Mouse (Mus musculus): Measurements from ENCODE around the gene Ier2. TPM values are rescaled to one million over a fixed set of nuclear protein-coding genes. Genes with fewer than 3 reads are reported as not detected.

The Ier2 gene
- polyA plus RNA-seq, 1 experiment from 2014 or later, result 35.4 TPM

DNA sequence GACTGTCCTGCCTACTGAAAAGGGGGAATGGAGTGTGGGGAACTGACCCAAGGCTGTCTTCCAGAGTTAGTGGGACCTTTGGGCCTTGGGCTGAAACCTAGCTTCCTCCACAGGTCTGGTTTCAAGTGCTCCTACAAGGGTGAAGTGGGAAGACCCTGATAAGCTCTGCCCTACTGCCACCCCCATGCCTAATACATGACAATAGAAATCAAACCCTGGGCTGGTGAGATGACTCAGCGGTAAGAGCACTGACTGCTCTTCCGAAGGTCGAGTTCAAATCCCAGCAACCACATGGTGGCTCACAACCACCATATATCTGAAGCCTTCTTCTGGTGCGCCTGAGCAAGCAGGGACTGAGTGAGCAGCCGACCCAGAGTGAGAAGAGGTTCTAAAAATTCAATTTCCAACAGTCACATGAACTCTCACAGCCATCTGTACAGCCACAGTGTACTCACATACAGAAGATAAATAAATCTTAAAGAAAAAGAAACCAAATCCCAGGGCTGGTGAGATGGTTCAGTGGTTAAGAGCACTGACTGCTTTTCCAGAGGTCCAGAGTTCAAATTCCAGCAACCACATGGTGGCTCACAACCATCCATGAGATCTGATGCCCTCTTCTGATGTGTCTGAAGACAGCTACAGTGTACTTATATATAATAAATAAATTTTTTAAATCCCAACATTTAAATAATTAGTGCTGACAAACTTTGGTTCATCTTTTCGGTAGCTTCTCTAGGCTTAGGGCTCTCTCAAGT is 6.3 kb upstream of the Ier2 start:
- Histone ChIP-seq H3K9me3 (replicated peaks) (no peaks in the 10 kb centered on the region), H3K4me1 (peaks cover 10% of the 10 kb centered on the region), H3K4me2 (no peak overlapping the region), H3K9ac (no peak overlapping the region), H3K4me3 (no peak overlapping the region), H3K27me3 (no peaks in the 10 kb centered on the region), H3K36me3 (ENCODE audit: poor library complexity, severe bottlenecking) (peaks cover 55% of the 10 kb centered on the region), H3K27ac (no peak overlapping the region)
- ATAC-seq, result no peak
- WGBS, result 83% methylated on average over 6 of the region's 6 CpGs

DNA sequence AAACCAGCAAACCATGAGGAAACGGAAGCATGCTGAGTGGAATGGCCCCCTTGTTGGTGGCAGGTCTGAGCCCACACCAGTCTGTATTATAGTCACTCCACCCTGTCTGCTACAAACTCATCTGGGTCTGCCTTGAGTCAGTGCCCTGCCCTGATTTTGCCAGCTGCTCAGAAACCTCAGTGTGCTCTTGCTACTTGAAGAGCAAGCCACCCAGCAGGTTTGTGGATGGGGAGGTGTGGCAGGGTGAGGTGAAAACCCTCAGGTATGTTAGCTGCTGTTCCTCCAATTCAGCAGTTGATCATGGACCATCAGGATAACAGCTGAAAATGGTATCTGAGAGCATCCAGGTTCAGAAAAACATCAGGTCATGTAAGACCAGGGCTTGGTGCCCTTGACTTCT is 5.4 kb upstream of the Ier2 start:
- H3K4me1 ChIP-seq, result peaks cover 15% of the 10 kb centered on the region
- WGBS, result 82% methylated on average over 1 of the region's 1 CpGs
- H3K9ac ChIP-seq, result no peak overlapping the region
- no peak overlapping the region for H3K4me2 ChIP-seq
- no peak for ATAC-seq
- no peak overlapping the region for H3K4me3 ChIP-seq
- H3K27ac ChIP-seq, result no peak overlapping the region
- H3K9me3 ChIP-seq (replicated peaks), result no peaks in the 10 kb centered on the region
- H3K36me3 ChIP-seq (ENCODE audit: poor library complexity, severe bottlenecking), result peaks cover 47% of the 10 kb centered on the region
- H3K27me3 ChIP-seq, result no peaks in the 10 kb centered on the region

DNA sequence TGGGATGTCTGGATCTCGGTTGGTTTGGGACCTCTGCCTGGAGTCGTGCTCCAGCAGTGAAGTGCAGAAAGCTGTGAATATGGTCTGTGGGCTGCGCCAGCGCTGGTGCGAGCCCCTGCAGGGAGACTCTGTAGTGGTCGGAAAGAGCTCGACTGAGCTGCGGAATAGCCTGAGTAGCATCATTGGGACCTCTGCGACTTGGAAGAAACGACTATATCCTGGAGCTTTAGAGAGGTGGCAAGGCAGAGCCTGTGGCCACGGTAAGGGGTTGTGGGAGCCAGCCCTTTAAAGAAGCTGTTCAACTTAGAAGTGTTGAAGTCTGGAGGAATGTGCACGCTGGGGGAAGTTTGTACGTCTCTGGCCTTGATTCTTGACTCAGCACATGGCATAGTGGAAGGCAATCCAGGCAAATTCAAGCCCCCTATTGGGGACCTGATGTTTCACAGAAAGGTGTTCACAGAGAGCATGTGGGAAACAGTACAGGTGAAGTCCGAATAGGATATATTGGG is 2.8 kb upstream of the Ier2 start:
- Histone ChIP-seq H3K36me3 (ENCODE audit: poor library complexity, severe bottlenecking) (peaks cover 21% of the 10 kb centered on the region), H3K4me1 (peaks cover 37% of the 10 kb centered on the region), H3K4me3 (peak overlapping the region; percentile 79), H3K27me3 (no peaks in the 10 kb centered on the region), H3K4me2 (peak overlapping the region; percentile 92), H3K27ac (peak overlapping the region; percentile 91), H3K9me3 (replicated peaks) (no peaks in the 10 kb centered on the region), H3K9ac (peak overlapping the region; percentile 84)
- ATAC-seq, result peak; percentile 5
- 2% methylated on average over 14 of the region's 14 CpGs for WGBS

DNA sequence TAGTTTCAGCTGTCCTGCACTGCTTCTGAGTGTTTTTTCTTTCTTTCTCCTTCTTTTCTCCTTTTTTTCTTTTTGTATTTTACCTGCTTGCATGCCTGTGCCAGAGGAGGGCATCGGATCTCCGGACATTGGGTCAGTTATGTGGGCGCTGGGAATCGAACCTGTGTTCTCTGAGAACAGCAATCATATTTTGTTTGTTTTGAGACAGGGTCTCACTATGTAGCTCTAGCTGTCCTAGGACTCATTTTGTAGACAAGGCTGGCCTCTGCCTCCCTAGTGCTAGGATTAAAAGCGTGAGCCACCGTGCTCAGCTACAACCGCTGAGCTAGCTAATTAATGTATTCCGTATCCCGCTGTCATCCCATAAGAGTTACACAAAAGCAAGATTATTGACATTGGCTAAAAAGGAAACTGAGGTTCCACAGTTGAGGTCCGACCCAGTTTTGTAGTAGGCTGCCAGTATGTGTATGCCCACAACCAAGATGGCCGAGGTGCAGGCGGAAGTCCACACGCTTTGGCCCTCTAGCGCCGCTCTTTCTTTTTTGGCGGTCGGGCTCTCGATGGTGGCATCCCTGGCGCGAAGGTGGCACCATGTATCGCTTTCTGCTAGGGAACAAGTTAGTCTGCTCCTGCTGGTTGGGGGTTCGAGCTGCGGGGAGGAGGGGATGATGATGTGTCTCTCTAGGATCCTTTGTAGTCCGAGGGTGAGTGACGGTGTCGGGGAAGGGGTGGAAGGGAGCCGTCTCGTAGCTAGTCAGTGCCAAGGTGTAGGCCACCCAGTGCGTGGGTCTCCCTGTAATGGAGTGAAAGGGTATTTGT is 2.1 kb upstream of the Ier2 start:
- Histone ChIP-seq H3K4me1 (peaks cover 44% of the 10 kb centered on the region), H3K27ac (peak overlapping the region; percentile 91), H3K4me2 (peak overlapping the region; percentile 92), H3K9ac (peak overlapping the region; percentile 84), H3K9me3 (replicated peaks) (no peaks in the 10 kb centered on the region), H3K36me3 (ENCODE audit: poor library complexity, severe bottlenecking) (peaks cover 14% of the 10 kb centered on the region), H3K27me3 (no peaks in the 10 kb centered on the region), H3K4me3 (peak overlapping the region; percentile 79)
- peak; percentile 60 for ATAC-seq
- WGBS, result under 1% methylated on average over 29 of the region's 29 CpGs

DNA sequence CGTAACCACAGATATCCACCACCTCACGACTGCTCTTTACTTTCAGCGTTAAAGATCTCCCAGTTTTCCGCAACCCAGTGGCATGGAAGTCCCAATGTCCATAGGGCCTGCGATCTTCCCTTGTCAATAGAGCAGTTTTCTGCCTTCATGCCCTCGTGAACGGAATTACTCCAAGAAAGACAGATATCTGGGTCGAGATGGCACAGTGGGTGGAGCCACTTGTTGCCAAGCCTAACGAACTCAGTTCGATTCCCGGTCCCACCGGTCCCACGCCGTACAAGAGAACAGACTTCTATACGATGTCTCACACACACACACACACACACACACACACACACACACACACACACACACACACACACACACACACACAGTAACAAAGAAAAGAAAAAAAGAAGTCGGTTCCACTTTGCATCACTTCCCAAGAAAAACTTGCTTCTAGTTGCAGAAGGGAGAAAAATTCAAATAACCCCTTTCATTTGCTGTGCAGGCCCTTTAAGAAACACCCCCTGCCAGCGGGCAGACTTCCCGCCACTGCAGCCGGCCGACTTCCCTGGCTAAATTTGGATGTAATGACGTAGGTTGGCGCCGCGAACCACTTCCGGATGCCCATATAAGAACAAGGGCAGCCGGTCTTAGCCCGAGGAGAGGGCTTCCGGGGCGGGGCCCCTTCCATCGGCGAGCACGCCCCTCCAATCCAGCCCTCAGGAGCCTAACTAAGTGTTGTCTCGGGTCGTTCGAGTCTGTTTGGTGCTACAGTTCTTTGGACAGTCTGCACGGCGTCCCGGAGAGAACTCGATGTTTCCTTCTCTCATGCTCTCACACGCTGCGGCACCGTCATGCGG is 1.1 kb upstream of the Ier2 start:
- Histone ChIP-seq H3K4me1 (peaks cover 46% of the 10 kb centered on the region), H3K27me3 (no peaks in the 10 kb centered on the region), H3K36me3 (ENCODE audit: poor library complexity, severe bottlenecking) (peaks cover 10% of the 10 kb centered on the region), H3K27ac (peak overlapping the region; percentile 91), H3K9me3 (replicated peaks) (no peaks in the 10 kb centered on the region), H3K4me2 (peak overlapping the region; percentile 92), H3K9ac (peak overlapping the region; percentile 84), H3K4me3 (peak overlapping the region; percentile 79)
- 3% methylated on average over 43 of the region's 43 CpGs for WGBS
- peak; percentile 87 for ATAC-seq

DNA sequence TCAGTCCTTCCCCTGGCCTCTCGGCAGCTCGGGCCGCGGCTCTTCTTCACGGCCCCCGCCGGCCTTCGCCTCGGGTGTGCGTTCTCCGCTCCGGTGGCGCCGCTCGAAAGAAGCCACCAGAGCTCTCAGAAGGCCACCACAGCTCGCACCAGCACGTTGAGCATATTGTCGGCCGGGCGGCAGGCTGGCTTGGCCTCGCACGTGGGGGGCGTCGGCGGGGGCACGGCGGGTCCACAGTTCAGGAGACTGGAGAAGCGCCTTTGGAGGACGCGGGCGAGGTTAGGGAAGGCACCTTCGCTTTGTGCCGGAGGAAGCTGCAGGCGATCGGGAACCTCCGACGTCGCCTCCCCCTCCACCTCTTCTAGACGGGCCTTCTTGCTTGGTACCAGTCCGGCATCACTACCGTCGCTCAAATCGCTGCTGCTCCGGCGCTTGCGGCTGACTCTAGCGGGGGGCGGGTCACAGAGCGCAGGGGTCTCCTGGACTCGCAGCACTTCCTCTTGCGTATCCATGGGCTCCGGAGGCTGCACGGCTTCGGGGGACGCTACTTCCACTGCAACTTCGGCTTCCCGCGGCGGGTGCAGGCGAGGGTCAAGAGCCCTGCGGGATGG is 586 bp downstream of the Ier2 start:
- Histone ChIP-seq H3K27ac (peak overlapping the region; percentile 81), H3K9ac (peak overlapping the region; percentile 90), H3K36me3 (ENCODE audit: poor library complexity, severe bottlenecking) (no peaks in the 10 kb centered on the region), H3K27me3 (no peaks in the 10 kb centered on the region), H3K9me3 (replicated peaks) (no peaks in the 10 kb centered on the region), H3K4me3 (peak overlapping the region; percentile 79), H3K4me2 (peak overlapping the region; percentile 92), H3K4me1 (peaks cover 47% of the 10 kb centered on the region)
- peak; percentile 7; the same call in 1 of the 2 replicates for ATAC-seq
- WGBS, result under 1% methylated on average over 58 of the region's 61 CpGs

DNA sequence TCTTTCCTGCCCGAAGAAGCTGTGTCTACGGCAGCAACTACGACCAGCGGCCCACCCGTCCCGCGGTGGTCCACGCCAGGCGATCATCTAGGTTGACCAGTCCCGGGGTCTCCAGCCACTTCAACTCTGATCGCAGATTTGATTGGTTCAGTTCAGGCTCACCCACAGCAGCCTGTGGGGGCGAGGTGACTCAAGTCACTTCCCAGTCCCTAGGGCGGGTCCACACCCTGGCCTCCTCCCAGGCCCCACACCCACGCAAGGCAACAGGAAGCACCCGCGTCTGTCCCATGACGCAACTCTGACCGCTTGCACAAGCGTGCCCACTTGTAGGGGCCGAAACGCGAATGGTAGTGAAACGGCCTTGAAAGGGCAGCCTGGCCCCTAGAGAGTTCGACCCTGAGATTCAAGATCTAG is 1.2 kb downstream of the Ier2 start:
- under 1% methylated on average over 24 of the region's 24 CpGs for whole genome bisulfite sequencing
- Histone ChIP-seq H3K4me1 (peaks cover 53% of the 10 kb centered on the region), H3K9me3 (replicated peaks) (no peaks in the 10 kb centered on the region), H3K4me3 (peak overlapping the region; percentile 79), H3K9ac (peak overlapping the region; percentile 90), H3K4me2 (peak overlapping the region; percentile 92), H3K36me3 (ENCODE audit: poor library complexity, severe bottlenecking) (no peaks in the 10 kb centered on the region), H3K27me3 (no peaks in the 10 kb centered on the region), H3K27ac (peak overlapping the region; percentile 81; the same call in 1 of the 2 replicates)
- ATAC-seq, result no peak

DNA sequence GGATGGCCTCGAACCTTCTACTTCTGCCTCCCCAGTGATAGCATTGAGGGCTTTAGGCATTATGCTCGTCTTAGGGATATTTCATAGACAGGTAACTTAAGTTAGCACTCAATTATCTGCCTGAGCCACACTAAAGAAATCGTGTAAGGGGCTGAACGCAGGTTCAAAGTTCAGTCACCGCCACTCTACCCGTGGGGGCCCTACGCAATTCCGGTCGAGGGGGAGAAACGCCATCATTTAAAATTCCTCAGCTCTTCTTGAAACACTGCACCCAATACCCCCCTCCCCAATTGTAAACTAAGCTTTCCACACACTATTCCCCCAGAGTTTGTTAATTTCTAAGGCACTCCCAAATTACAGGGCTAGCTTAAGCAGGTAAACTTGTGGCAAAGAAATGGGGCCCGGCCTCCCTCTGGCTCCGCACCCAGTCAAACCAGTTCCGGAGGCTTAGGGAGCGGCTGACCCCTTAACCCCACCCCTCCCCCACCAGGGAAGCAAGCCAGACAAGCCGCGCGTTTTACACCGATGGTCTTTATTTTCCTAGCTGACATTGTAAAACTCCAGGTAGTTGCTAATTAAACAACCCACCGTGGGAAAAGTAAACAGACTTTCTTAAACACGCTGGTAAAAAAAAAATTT is 1.7 kb downstream of the Ier2 start:
- H3K27ac ChIP-seq, result peak overlapping the region; percentile 48; the same call in 1 of the 2 replicates
- peaks cover 55% of the 10 kb centered on the region for H3K4me1 ChIP-seq
- peak overlapping the region; percentile 92 for H3K4me2 ChIP-seq
- H3K4me3 ChIP-seq, result peak overlapping the region; percentile 79
- no peaks in the 10 kb centered on the region for H3K36me3 ChIP-seq (ENCODE audit: poor library complexity, severe bottlenecking)
- 2% methylated on average over 20 of the region's 20 CpGs for WGBS
- no peaks in the 10 kb centered on the region for H3K27me3 ChIP-seq
- no peaks in the 10 kb centered on the region for H3K9me3 ChIP-seq (replicated peaks)
- H3K9ac ChIP-seq, result peak overlapping the region; percentile 90
- no peak for ATAC-seq

DNA sequence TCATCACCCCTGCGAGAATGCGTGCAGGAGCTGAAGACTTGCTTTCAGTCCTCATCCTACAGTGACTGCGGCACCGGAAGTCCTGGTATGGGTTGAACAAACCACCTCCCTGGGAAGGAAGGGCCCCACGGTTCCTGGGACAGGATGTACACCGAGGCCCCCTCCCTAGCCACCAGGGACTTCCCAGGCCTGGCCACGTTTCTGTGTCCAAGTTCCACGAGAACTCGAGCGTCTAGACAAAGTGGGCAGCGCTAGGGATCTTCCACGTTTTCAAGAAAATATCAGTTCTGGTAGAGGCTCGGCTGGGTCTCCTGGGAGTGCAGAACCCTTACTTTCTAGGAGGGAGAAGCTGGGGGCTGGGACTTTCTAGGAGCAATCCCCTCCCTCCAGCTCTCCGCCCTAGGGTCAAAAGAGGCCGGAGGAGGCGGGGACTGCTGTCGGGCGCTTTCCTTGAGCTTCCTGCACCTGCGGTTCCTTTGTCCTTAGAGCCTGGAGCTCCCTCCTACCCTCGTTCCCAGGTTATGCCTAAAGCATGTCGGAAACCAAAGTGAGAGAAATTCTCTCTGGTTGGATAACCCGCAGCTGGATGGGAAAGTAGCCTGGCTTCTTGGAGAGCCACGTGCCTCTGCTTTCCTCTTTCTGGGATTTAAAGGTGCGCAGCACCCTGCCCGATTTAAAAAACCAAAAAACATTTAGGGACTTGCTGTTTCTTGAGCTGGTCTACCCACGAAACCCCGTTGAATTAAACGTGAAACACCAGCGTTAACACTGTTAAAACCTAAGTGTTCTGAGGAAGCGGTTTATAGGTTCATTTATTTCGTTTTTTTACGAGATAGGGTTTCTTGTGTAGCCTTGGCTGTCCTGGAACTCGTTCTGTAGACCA is 2.5 kb downstream of the Ier2 start:
- Histone ChIP-seq H3K9ac (peak overlapping the region; percentile 90), H3K4me1 (peaks cover 56% of the 10 kb centered on the region), H3K27me3 (no peaks in the 10 kb centered on the region), H3K9me3 (replicated peaks) (no peaks in the 10 kb centered on the region), H3K4me3 (peak overlapping the region; percentile 79), H3K27ac (peak overlapping the region; percentile 48), H3K36me3 (ENCODE audit: poor library complexity, severe bottlenecking) (no peaks in the 10 kb centered on the region), H3K4me2 (peak overlapping the region; percentile 92)
- WGBS, result 2% methylated on average over 33 of the region's 33 CpGs
- ATAC-seq, result no peak

DNA sequence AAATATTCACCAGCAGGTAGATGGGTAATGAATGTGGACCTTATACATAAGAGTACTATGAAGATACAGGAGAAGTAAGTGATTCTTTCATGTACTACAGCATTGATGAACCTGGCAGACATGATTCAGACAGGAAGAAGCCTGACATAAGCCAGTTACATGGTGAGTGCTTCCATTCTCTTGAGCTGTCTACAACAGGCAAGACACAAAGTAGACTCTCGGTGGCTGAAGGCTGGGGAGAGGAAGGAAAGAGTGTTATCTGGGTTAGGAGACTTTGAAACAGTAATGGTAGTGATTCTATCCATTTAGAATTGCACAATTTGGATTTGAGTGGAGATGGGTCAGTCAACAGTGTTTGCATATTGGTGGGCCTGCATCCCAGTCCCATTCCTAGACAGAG is 3.7 kb downstream of the Ier2 start:
- H3K4me2 ChIP-seq, result no peak overlapping the region
- peaks cover 62% of the 10 kb centered on the region for H3K4me1 ChIP-seq
- H3K9ac ChIP-seq, result no peak overlapping the region
- no peak for ATAC-seq
- H3K27me3 ChIP-seq, result no peaks in the 10 kb centered on the region
- H3K36me3 ChIP-seq (ENCODE audit: poor library complexity, severe bottlenecking), result no peaks in the 10 kb centered on the region
- H3K9me3 ChIP-seq (replicated peaks), result no peaks in the 10 kb centered on the region
- no peak overlapping the region for H3K4me3 ChIP-seq
- WGBS, result 59% methylated on average over 1 of the region's 1 CpGs
- H3K27ac ChIP-seq, result no peak overlapping the region

Measured in forebrain, embryonic 13.5 days (tissue).